ENCODE assay signal across 11 mouse cellular contexts in the genomic region with DNA sequence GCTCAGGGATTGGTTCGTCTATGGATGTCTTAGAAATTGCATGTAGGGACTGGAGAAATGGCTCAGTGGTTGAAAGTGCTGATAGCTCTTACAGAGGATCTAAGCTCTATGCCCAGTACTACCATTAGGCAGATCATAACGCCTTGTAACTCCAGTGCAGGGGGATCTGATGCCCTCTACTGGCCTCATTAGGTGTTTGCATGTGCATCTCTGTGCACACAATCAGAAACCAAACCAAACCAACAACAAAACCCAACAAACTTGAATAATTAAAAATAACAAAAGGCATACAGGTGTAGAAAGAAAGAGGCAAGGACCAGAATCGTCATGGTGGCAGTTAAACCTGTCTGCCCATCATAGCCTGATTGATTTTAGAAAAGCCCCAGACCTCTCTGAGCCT.
A peak's percentile ranks its signal among the peaks of the same experiment; 100 is the strongest.
DNase-seq lines count a peak whose midpoint lies in the region; ATAC-seq and TF ChIP-seq lines count a peak whose summit lies in the region.
"Had no signal": no experiment of that assay in that cellular context is flagged by ENCODE, and none has a peak within 500 bp of the region (broad histone marks: within the 10 kb centered on the region; RNA-seq: fewer than 3 reads in every experiment).

No protein-coding gene starts in this region.

- TF ChIP-seq CTCF in gastrocnemius, adult 2 months (IDR thresholded peaks at IDR 0.05) = peak; percentile 71
- TF ChIP-seq CTCF in liver, embryonic 14.5 days (IDR thresholded peaks at IDR 0.05; ENCODE audit: low read depth) = peak; percentile 50

- no peaks in the 10 kb centered on the region for H3K9me3 ChIP-seq in liver, embryonic 14.5 days (ENCODE audit: control insufficient read depth, low read length)
- H3K9me3 ChIP-seq in liver, embryonic 11.5 days (ENCODE audit: control insufficient read depth, low read length) = no peaks in the 10 kb centered on the region
- no peaks in the 10 kb centered on the region for H3K9me3 ChIP-seq in forebrain, embryonic 14.5 days (replicated peaks; ENCODE audit: control insufficient read depth, low read length)
- H3K9me3 ChIP-seq: lung, embryonic 15.5 days had no signal

- H3K4me3 ChIP-seq in gastrocnemius, adult 2 months = no peak overlapping the region
- H3K4me3 ChIP-seq in liver, embryonic 14.5 days (ENCODE audit: insufficient read depth in 1 of 2, low read depth in 2 of 2, low read length in 2 of 2) = no peak overlapping the region
- no peak overlapping the region for H3K4me3 ChIP-seq in liver, embryonic 11.5 days (ENCODE audit: low read depth, low read length)
- no peak overlapping the region for H3K4me3 ChIP-seq in forebrain, embryonic 14.5 days (ENCODE audit: low read depth, low read length)
- H3K4me3 ChIP-seq: lung, embryonic 15.5 days had no signal

- H3K4me2 ChIP-seq in liver, embryonic 14.5 days (ENCODE audit: low read depth) = no peak overlapping the region
- H3K4me2 ChIP-seq in liver, embryonic 11.5 days = no peak overlapping the region
- H3K4me2 ChIP-seq in forebrain, embryonic 14.5 days (ENCODE audit: low read length) = no peak overlapping the region
- H3K4me2 ChIP-seq: lung, embryonic 15.5 days had no signal

- WGBS in liver, embryonic 14.5 days (ENCODE audit: insufficient replicate concordance) = 26% methylated on average over 3 of the region's 3 CpGs
- WGBS in liver, embryonic 11.5 days = 41% methylated on average over 3 of the region's 3 CpGs
- WGBS in forebrain, embryonic 14.5 days = 69% methylated on average over 3 of the region's 3 CpGs

- no peak overlapping the region for H3K27ac ChIP-seq in gastrocnemius, adult 2 months
- H3K27ac ChIP-seq in liver, embryonic 14.5 days = no peak overlapping the region
- no peak overlapping the region for H3K27ac ChIP-seq in liver, embryonic 11.5 days (ENCODE audit: low read depth, low read length)
- no peak overlapping the region for H3K27ac ChIP-seq in forebrain, embryonic 14.5 days (ENCODE audit: low read depth, low read length)
- H3K27ac ChIP-seq: lung, embryonic 15.5 days had no signal

- no peaks in the 10 kb centered on the region for H3K4me1 ChIP-seq in liver, embryonic 14.5 days (replicated peaks; ENCODE audit: control insufficient read depth in 2 of 2, insufficient read depth in 2 of 2, low read length in 1 of 2)
- H3K4me1 ChIP-seq in liver, embryonic 11.5 days (replicated peaks; ENCODE audit: control insufficient read depth, insufficient read depth, low read length) = no peaks in the 10 kb centered on the region
- H3K4me1 ChIP-seq in forebrain, embryonic 14.5 days (ENCODE audit: control insufficient read depth, insufficient read depth, low read length) = no peaks in the 10 kb centered on the region

- H3K9ac ChIP-seq in liver, embryonic 14.5 days (replicated peaks) = no peak overlapping the region
- H3K9ac ChIP-seq in liver, embryonic 11.5 days (ENCODE audit: low read depth, low read length) = no peak overlapping the region
- H3K9ac ChIP-seq in forebrain, embryonic 14.5 days (ENCODE audit: low read length) = no peak overlapping the region
- H3K9ac ChIP-seq: lung, embryonic 15.5 days had no signal

- TF ChIP-seq EP300 in liver, embryonic 14.5 days (IDR thresholded peaks at IDR 0.05; ENCODE audit: low read depth) = no peak

- ATAC-seq in liver, embryonic 14.5 days (ENCODE audit: insufficient read depth) = no peak
- no peak for ATAC-seq in liver, embryonic 11.5 days (replicated peaks; ENCODE audit: low FRiP score)
- peak; percentile 84 for ATAC-seq in megakaryocyte-erythroid progenitor cell, adult 5-6 weeks (replicated peaks; ENCODE audit: low FRiP score, low TSS enrichment, poor library complexity, severe bottlenecking)
- ATAC-seq in forebrain, embryonic 14.5 days = no peak

- DNase-seq in gastrocnemius, adult 2 months = no peak
- no peak for DNase-seq in gastrocnemius, postnatal 10 days
- no peak for DNase-seq in liver, embryonic 14.5 days (ENCODE audit: low read depth in 3 of 3, low spot score in 3 of 3)
- no peak for DNase-seq in liver, embryonic 11.5 days (ENCODE audit: low spot score)
- peak; percentile 68 for DNase-seq in ZHBTc4 (ENCODE audit: low read depth, low spot score)
- DNase-seq in forebrain, embryonic 14.5 days (ENCODE audit: low spot score) = no peak
- no peak for DNase-seq in ovary, adult 18-20 months (ENCODE audit: low spot score)
- DNase-seq: kidney, adult 18-20 months; thymus, postnatal 14 days had no signal

- intact Hi-C loops in gastrocnemius, adult 2 months (cut with DNase I) = no loop called here

- H3K27me3 ChIP-seq in liver, embryonic 14.5 days (ENCODE audit: control insufficient read depth, insufficient read depth, low read length) = no peaks in the 10 kb centered on the region
- no peaks in the 10 kb centered on the region for H3K27me3 ChIP-seq in liver, embryonic 11.5 days (replicated peaks; ENCODE audit: control insufficient read depth, insufficient read depth, low read length)
- no peaks in the 10 kb centered on the region for H3K27me3 ChIP-seq in forebrain, embryonic 14.5 days (replicated peaks; ENCODE audit: control insufficient read depth, insufficient read depth, low read length)
- H3K27me3 ChIP-seq: lung, embryonic 15.5 days had no signal

- H3K36me3 ChIP-seq in liver, embryonic 14.5 days (replicated peaks; ENCODE audit: control insufficient read depth, insufficient read depth, low read depth) = no peaks in the 10 kb centered on the region
- H3K36me3 ChIP-seq in liver, embryonic 11.5 days (ENCODE audit: control insufficient read depth, insufficient read depth, low read length) = no peaks in the 10 kb centered on the region
- no peaks in the 10 kb centered on the region for H3K36me3 ChIP-seq in forebrain, embryonic 14.5 days (ENCODE audit: control insufficient read depth, insufficient read depth, low read length)
- H3K36me3 ChIP-seq: lung, embryonic 15.5 days had no signal
